Mouse (Mus musculus) frontal cortex, adult 2 months (tissue): ENCODE data around the gene Trappc6a. TPM values are rescaled to one million over a fixed set of nuclear protein-coding genes. Genes with fewer than 3 reads are reported as not detected.

Source experiments
- DNase-seq, 2 experiments: peaks; one replicate each; pipeline ENCODE4 v3.0.0; 2022; ENCODE audit warnings: low spot score in 1 of 2; ENCODE audit errors: extremely low spot score in 1 of 2
- polyA plus RNA-seq: library from polyadenylated mRNA; depleted of rRNA; stranded (reverse); fragments of >200 nt; gene quantifications from 2 replicates; pipeline ENCODE4 v1.2.3, GENCODE M21; 2012

The Trappc6a gene
- polyA plus RNA-seq, 1 experiment = 23.7 TPM

DNA sequence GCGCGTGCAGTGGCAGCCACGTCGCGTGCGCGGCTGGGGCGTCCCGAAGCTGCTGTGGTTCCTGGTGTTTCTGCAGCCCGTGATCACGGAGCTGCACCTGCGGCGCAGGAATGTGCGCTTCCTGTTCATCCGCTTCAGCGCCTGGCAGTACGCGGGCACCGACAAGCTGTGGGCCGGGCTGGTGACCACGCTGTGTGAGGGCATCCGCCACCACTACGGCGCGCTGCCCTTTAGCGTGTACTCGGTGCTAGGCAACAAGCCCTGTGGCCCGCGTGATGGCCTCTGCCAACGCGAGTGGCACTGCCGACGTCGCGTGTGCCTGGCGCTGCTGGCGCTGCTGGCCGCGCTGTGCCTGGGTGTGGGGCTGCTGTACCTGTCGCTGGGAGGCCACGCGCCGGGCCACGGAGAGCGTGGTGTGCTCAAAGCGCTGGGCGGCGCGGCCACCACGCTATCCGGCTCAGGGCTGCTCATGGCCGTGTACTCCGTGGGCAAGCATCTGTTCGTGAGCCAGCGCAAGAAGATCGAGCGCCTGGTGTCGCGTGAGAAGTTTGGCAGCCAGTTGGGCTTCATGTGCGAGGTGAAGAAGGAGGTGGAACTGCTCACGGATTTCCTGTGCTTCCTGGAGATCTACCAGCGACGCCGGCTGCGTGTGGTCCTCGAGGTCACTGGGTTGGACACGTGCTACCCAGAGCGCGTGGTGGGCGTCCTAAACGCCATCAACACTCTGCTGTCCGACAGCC, 15.0 kb downstream of the Trappc6a start:
- DNase-seq = no peak

GRCm38 (mm10) chr7:19523757-19524419, 15.7 kb downstream of the Trappc6a start:
- peak in 1 of 2 experiments; percentile 67 for DNase-seq

DNA sequence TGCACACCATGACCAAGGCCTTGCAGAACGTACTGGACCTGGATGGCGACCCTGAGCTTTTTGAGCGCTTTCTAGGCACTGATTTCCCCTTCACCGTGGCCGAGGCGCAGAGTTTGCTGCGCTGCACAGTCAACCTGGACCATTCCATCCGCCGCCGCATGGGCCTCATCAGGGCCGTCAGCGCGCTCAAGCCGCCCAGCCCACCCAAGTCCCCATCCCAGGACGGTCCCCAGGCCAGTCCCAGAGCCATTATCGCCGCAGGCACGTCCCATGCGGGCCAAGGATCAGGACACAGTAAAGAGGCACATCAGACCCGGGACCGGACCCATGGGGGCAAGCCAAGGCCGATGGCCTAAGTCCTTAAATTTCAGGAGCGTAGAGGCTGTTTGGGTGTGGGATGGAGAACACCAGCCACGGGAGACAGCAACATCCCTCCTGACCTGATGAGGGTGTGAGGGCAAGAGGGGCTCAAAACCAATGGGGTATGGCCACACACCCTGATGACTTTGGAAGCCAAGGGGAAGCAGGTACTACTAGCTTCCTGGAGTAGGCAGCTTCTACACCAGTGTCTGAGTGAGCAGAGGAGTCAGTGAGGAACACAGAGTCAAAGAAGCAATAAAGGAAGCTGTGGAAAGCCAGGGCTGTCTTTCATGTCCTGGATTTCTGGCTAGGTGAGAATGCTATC, 16.4 kb downstream of the Trappc6a start:
- DNase-seq = no peak

DNA sequence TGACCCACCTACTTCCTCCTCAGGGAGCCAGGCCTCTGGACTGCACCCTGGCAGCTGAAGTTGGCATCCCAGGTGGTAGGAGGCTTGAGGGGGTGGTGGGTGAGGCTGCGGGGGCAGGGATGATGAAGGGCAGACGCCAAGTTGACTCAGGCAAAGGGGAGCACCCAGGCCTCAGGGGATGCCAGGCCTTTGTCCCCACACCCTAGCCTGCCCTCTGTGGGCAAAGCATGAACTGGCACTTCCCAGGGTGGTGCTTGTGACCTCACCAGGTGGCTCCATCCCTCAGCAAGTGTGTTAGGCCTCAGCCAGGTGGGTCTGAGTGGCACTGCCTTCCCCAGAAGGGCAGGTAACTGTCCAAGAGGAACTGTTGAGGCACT, 16.9 kb downstream of the Trappc6a start:
- DNase-seq = no peak

DNA sequence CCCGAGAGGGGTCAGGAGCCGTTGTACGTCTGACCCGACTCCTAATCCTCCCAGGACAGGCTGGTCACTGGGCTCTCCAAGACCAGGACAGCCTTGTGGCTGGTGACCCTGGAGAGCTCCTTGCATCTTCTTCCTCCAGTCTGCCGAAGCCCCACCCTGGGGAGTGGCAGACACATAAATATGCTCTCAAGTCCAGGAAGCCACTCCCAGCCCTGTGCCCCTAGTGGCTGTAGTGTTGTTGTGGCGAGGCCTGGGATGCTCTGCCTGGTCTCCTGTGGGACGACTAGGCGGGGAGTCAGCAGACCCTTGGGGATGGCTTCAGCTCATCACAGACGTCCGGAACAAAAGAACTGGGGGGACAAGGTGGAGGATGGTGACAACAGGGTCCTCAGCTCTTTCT, 22.9 kb downstream of the Trappc6a start:
- DNase-seq = no peak

GRCm38 (mm10) chr7:19532240-19532639, 24.0 kb downstream of the Trappc6a start:
- no peak for DNase-seq

DNA sequence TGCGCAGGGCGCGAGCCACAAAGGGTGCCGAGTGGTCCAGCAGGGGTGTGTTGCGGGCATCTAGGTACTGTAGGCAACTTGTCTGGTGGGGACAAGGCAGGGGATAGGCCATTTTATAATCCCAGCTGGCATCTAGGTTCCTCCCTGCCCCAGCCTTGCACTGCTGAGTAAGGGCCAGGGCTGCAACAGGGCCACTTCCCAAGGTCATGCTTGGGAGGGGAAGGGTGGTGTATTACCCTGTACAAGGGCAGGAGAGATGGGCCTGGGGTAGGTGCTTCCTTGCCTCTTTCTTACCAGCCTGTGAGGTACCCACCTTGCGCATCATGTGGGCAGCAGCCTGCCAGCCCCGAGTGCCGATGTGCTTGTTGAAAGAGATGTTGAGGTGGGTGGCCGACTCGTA, 26.5 kb downstream of the Trappc6a start:
- no peak for DNase-seq

- DNase-seq = no peak
These were observed 32.8 kb downstream of the Trappc6a start for GRCm38 (mm10) chr7:19540771-19541566.

- no peak for DNase-seq
These were observed 33.5 kb downstream of the Trappc6a start for GRCm38 (mm10) chr7:19541681-19542154.

GRCm38 (mm10) chr7:19542155-19542691, 34.0 kb downstream of the Trappc6a start:
- no peak for DNase-seq

DNA sequence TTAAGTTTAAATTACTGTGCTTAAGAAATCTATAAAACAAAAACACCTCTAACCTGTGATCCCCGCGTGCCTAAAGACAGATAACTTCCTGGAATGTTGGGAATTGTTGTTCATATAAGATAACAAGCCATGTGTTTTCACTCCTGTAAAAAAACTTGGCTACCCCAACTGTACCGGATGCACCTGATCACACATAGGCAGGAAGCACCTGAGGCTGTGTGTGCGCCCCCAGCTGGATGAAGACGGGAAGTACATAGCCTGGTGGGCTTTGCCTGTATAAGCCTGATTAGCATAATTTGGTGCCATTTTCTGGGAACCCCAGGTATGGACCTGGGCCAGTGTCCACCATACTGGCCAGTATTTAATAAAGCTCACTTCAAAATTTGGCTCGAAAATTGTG, 35.4 kb downstream of the Trappc6a start:
- DNase-seq = no peak

DNA sequence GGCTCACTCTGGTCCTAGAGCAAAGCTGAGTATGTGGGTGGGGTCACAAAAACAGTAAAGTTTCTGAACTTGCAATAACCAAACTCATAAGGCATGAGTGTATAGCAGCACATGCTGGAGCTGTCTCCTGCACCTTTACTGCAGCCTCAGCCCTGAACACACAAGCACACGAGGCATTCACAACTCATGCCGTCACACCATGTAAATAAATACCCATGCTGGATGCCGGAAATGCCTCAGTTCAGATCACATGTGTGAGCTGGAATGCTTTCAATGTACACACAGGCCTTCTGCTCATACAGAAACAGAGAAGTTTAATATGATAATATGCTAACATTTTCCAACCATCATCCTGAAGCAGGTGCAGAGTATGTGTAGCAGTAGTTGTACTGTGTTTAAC, 37.8 kb downstream of the Trappc6a start:
- DNase-seq = no peak

DNA sequence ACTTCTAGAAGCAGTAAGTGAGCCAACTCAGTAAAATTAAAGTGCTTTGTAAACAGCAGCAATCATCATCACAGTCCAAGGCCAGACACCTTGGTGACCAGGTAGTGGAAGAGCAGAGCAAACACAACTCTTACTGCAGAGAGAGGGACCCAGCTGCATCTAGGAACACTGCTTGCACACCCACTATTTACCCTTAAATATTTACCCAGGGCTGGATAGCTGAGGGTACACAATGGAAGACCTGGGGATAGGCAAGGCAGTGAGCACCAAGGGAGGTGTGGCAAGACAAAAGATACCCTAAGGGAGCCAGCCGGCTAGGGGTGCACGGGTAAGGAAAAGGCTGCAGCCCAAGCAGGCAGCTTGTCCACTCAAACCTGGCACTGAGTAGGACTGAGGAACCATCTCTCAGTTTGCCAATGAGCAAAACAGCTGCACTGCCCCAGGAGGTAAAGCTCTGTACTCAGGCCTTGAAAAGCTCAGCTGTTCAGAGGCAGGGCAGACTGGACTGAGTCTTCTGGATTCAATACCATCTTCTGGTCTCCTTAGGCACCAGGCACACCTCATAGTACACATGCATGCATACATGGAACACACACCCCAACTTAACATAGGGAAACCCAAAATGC, 39.3 kb downstream of the Trappc6a start:
- no peak for DNase-seq

GRCm38 (mm10) chr7:19549394-19549793, 41.2 kb downstream of the Trappc6a start:
- no peak for DNase-seq

DNA sequence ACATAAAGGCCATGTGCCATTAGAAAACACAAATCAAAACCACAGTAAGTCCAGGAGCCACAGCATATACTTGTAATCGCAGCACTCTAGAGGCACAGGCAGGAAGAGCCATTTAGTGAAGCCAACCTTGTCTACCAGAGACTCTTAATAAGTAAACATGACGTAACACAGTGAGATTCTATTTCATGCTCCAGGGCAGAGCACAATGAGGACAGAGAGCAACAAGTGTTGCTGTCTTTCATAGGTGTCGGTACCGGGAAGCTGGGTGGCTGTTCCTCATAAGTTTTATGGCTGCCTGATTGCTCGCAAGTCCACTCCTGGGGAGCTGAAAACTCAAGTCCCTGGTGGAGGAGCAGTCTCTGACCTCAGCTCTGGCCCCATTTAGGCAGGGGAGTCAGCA, 43.4 kb downstream of the Trappc6a start:
- no peak for DNase-seq

GRCm38 (mm10) chr7:19552443-19552842, 44.2 kb downstream of the Trappc6a start:
- no peak for DNase-seq

DNA sequence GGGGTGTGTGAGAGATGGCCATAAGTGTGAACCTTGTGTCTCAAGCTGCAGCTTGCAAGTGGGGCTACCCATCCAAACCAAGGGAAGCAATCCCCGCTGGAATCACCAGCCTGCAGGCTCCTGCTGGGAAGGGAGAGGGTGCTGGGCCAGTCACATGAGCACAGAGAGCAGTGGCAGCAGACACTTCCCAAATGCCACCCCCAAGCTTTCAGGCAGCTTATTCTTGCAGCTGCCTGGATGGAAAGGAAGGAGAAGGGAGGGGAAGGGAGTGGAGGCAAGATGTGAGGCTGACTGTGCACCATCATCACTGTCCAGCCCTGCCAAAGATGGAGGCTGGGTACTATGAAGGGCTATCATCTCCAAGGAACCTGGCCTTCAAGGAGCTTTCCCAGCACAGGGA, 46.0 kb downstream of the Trappc6a start:
- DNase-seq = peak; percentile 60 to 82

GRCm38 (mm10) chr7:19557086-19557485, 48.9 kb downstream of the Trappc6a start:
- DNase-seq = no peak

DNA sequence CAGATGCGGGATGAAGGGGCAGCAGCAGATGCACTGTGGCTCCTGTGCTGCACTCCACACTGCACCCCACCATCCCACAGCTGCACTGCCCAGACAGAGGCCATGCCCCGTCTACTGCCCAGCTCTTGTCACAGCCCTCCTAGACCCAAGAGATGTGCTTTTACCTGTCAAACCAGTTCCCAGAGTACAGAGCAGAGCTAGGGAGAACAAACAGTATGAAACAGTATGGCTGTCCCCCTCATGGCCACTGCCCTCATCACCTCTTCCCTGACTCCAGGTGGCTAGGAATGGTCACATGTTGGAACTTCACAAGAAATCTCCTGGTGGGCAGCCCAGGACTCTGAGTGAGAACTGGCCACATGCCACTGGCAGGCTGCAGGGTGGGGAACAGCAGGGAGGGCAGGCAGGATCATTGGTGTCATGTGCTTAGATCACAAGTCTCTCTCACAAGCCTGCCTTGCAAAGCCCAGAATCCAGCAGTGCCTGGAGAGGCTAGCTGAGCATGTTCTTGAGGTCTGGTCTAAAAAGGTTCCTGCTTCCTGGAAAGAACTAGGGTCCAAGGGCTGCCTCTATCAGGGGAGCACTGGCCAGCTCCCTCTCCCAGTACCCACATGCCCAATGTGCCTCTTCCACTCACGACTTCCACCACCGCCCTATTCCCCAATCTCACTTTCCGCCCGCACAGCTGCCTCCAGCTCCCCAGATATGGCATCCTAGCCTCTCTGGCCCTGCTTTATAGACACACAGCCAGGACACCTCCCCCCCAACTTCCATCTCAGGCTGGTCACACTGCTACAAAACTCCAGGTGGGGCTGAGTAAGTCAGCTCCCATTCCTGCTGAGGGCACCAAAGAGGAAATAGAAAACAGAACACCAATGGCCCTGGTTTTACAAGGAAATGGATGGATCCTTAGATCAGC, 50.0 kb downstream of the Trappc6a start:
- DNase-seq = peak in 1 of 2 experiments; percentile 54
